Mouse (Mus musculus) stomach, embryonic 16.5 days (tissue): ENCODE measurements around the gene Olfr1404. TPM values are rescaled to one million over a fixed set of nuclear protein-coding genes. Genes with fewer than 3 reads are reported as not detected.
"Not testable (repeated sequence)": the region's sequence is repeated elsewhere in the genome, so short reads cannot be mapped to it uniquely, and the experiment has no call there.

Source experiments
- ATAC-seq: fragments of 200-750 bp; cut with Nextera tagmentation; 2 replicates; pipeline ENCODE4 v1.8.0; 2017; ENCODE audit warnings: moderate number of reproducible peaks, moderate TSS enrichment; ENCODE audit not compliant: insufficient read depth, low FRiP score
- H3K27ac ChIP-seq: fragments of 300-500 bp; sonication (generic); 2 replicates; pipeline ENCODE4 v1.5.1; 2014; ENCODE audit warnings: low read length
- H3K27me3 ChIP-seq: fragments of 300-500 bp; sonication (generic); 2 replicates; pipeline ENCODE4 v1.6.1; 2014; ENCODE audit warnings: low read length, control low read depth, mixed read lengths; ENCODE audit not compliant: control insufficient read depth, insufficient read depth
- H3K36me3 ChIP-seq: fragments of 300-500 bp; sonication (generic); 2 replicates; pipeline ENCODE4 v1.6.1; 2014; ENCODE audit warnings: low read length; ENCODE audit not compliant: control insufficient read depth, insufficient read depth
- H3K4me1 ChIP-seq: fragments of 300-500 bp; sonication (generic); 2 replicates; pipeline ENCODE4 v1.6.1; 2014; ENCODE audit warnings: low read length, control low read depth, mixed read lengths; ENCODE audit not compliant: control insufficient read depth, insufficient read depth
- H3K4me2 ChIP-seq: fragments of 300-500 bp; sonication (generic); 2 replicates; pipeline ENCODE4 v1.6.1; 2014; ENCODE audit warnings: low read depth, low read length, mixed read lengths
- H3K4me3 ChIP-seq: fragments of 300-500 bp; sonication (generic); replicated peaks from 2 replicates; pipeline ENCODE4 v1.5.1; 2014; ENCODE audit warnings: mild to moderate bottlenecking, low read length
- H3K9ac ChIP-seq: fragments of 300-500 bp; sonication (generic); 2 replicates; pipeline ENCODE4 v1.6.1; 2014; ENCODE audit warnings: low read length
- H3K9me3 ChIP-seq: fragments of 300-500 bp; sonication (generic); replicated peaks from 2 replicates; pipeline ENCODE4 v1.6.1; 2016; ENCODE audit warnings: low read length, control low read depth; ENCODE audit not compliant: control insufficient read depth
- WGBS: fragments of 180-500 bp; shearing (Covaris S2); extraction: QIAGEN DNeasy Blood & Tissue Kit; methylation state at CpG from one replicate; pipeline ENCODE4 v1.1.7; 2014; 5-methylcytosine and 5-hydroxymethylcytosine counted together
- polyA plus RNA-seq: library from polyadenylated mRNA; unstranded; fragments of >200 nt; fragmentation: Nextera tagmentation; extraction: Ambion mirVana; gene quantifications from 2 replicates; pipeline ENCODE4 v1.2.1, GENCODE M21; 2015

Gene Olfr1404
- polyA plus RNA-seq = not detected in 2 replicates

DNA sequence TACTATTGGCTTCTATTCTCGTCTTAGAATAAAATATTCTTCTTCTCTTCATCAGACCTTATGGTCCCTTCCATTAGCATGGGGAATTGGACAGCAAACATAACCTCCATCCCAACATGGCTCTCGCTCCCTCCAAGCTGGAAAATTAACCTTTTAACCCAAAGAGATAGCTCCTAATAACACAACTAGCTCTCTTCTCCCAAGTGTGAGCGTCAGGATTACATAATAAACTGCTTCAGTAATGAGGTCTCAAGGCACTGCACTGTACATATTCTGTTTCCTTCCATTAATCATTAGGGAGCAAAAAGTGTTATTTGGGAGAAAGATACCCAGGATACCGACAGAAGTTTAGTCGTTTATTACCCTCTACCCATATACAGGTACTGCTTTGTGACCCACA, at the start of gene Olfr1404:
TSS of gene Olfr1404 (plus strand) at position 301 of the 400 bp plus-strand sequence.
- no peak within 1 kb of the TSS for H3K4me3 ChIP-seq
- H3K9me3 ChIP-seq = peaks cover 4% of the 10 kb centered on the region; the same call in 1 of the 2 replicates
- no peaks in the 10 kb centered on the region for H3K36me3 ChIP-seq
- no peaks in the 10 kb centered on the region for H3K4me1 ChIP-seq
- WGBS = 60% methylated on average over 5 of the region's 5 CpGs
- no peak within 1 kb of the TSS for H3K27ac ChIP-seq
- no peak within 1 kb of the TSS for H3K9ac ChIP-seq
- no peak for ATAC-seq
- H3K27me3 ChIP-seq = no peaks in the 10 kb centered on the region
- H3K4me2 ChIP-seq = no peak within 1 kb of the TSS

DNA sequence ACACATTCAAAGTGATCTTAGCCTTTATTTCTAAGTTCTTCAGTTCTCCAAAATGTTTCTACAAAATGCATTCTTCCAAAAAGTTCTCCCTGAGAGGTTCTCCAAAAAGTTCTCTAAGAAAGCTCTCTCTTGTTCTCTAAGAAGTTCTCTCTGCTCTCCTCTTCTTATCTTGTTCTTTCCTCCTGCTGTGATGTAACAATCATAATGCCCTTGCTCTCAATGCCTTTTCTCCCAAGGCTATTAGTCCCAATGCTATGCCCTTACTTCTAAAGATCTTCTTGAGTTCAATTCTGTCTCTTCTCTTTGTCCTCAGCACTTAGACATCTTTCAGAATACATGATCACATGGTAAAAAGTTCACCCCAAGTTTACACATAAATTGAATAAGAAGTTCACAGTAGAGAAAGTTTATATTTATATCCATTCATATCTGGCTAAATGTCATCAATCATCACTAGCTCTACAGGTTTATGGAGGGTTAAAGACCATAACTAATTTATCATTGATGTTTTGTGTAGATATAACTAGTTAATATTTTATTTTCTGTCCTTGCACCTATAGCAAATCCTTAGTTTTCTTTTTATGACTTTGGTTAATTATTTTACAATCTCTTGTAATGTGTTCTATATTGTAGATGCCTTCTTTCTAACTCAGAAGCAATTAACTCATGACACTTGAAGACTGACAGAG, 37.9 kb upstream of the Olfr1404 start:
- ATAC-seq = no peak

GRCm38 (mm10) chr1:173190540-173190939, 21.7 kb upstream of the Olfr1404 start, which contains the start of gene Olfr1406:
Gene Olfr1406, minus strand, starts transcription at chr1:173190640.
- H3K4me1 ChIP-seq = no peaks in the 10 kb centered on the region
- ATAC-seq = no peak
- no peak within 1 kb of the TSS for H3K4me2 ChIP-seq
- WGBS = 61% methylated on average over 3 of the region's 3 CpGs
- H3K9ac ChIP-seq = no peak within 1 kb of the TSS
- no peak within 1 kb of the TSS for H3K4me3 ChIP-seq
- no peaks in the 10 kb centered on the region for H3K27me3 ChIP-seq
- H3K27ac ChIP-seq = no peak within 1 kb of the TSS
- no peaks in the 10 kb centered on the region for H3K36me3 ChIP-seq
- no peaks in the 10 kb centered on the region for H3K9me3 ChIP-seq

More for the DNA sequence above, 37.9 kb upstream of the Olfr1404 start:
- Histone ChIP-seq H3K4me3 (no peak overlapping the region), H3K36me3 (no peaks in the 10 kb centered on the region), H3K27ac (no peak overlapping the region), H3K27me3 (no peaks in the 10 kb centered on the region), H3K9me3 (no peaks in the 10 kb centered on the region), H3K9ac (no peak overlapping the region), H3K4me2 (no peak overlapping the region), H3K4me1 (no peaks in the 10 kb centered on the region)

- Histone ChIP-seq H3K4me1 (no peaks in the 10 kb centered on the region), H3K9me3 (no peaks in the 10 kb centered on the region), H3K27ac (no peak overlapping the region), H3K27me3 (no peaks in the 10 kb centered on the region), H3K36me3 (no peaks in the 10 kb centered on the region), H3K4me3 (no peak overlapping the region), H3K4me2 (no peak overlapping the region), H3K9ac (no peak overlapping the region)
- 61% methylated on average over 3 of the region's 3 CpGs for WGBS
- no peak for ATAC-seq
Measured at GRCm38 (mm10) chr1:173192059-173192458, 20.1 kb upstream of the Olfr1404 start.

- Histone ChIP-seq H3K4me1 (no peaks in the 10 kb centered on the region), H3K9me3 (no peaks in the 10 kb centered on the region), H3K4me2 (no peak overlapping the region), H3K9ac (no peak overlapping the region), H3K4me3 (no peak overlapping the region), H3K36me3 (no peaks in the 10 kb centered on the region), H3K27ac (no peak overlapping the region), H3K27me3 (no peaks in the 10 kb centered on the region)
- WGBS = 80% methylated on average over 2 of the region's 2 CpGs
- ATAC-seq = no peak
Measured at GRCm38 (mm10) chr1:173196359-173196758, 15.8 kb upstream of the Olfr1404 start.

DNA sequence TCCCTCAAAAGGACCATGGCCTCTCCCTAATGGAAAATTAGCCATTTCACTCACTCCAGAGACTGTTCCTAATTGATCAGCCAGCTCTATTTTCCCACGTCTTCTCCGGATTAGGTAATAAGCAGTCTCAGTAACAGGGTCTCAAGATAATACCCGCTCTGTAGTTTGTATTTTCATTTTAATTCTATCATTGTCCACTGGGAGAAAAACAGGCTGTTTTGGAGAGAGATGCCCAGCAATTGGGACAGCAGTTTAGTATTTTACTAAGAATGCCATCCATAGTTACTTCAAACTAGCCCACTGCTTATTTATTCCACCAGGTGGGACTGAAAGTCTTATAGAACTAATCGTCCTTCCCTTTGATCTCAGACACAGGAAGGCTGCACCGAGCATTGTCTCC, 14.7 kb upstream of the Olfr1404 start, which contains the start of gene Olfr218:
TSS of gene Olfr218 (plus strand) at position 301 of the 400 bp plus-strand sequence.
- H3K4me1 ChIP-seq = no peaks in the 10 kb centered on the region
- no peak within 1 kb of the TSS for H3K4me3 ChIP-seq
- no peak for ATAC-seq
- H3K9me3 ChIP-seq = no peaks in the 10 kb centered on the region
- H3K27me3 ChIP-seq = no peaks in the 10 kb centered on the region
- H3K27ac ChIP-seq = no peak within 1 kb of the TSS
- no peak within 1 kb of the TSS for H3K9ac ChIP-seq
- H3K4me2 ChIP-seq = no peak within 1 kb of the TSS
- no peaks in the 10 kb centered on the region for H3K36me3 ChIP-seq
- WGBS = 72% methylated on average over 5 of the region's 5 CpGs

- no peak overlapping the region for H3K4me2 ChIP-seq
- H3K27me3 ChIP-seq = no peaks in the 10 kb centered on the region
- no peaks in the 10 kb centered on the region for H3K9me3 ChIP-seq
- H3K4me1 ChIP-seq = no peaks in the 10 kb centered on the region
- no peak for ATAC-seq
- no peak overlapping the region for H3K27ac ChIP-seq
- WGBS = 84% methylated on average over 3 of the region's 3 CpGs
- H3K9ac ChIP-seq = no peak overlapping the region
- H3K4me3 ChIP-seq = no peak overlapping the region
- H3K36me3 ChIP-seq = no peaks in the 10 kb centered on the region
Measured at GRCm38 (mm10) chr1:173216481-173216880, 4.3 kb downstream of the Olfr1404 start.

GRCm38 (mm10) chr1:173227081-173227480, 14.9 kb downstream of the Olfr1404 start, which contains the start of gene Fcer1a:
Gene Fcer1a, minus strand, starts transcription at chr1:173227214.
- Histone ChIP-seq H3K27ac (no peak within 1 kb of the TSS), H3K27me3 (no peaks in the 10 kb centered on the region), H3K4me2 (no peak within 1 kb of the TSS), H3K9me3 (no peaks in the 10 kb centered on the region), H3K4me1 (no peaks in the 10 kb centered on the region), H3K9ac (no peak within 1 kb of the TSS), H3K4me3 (no peak within 1 kb of the TSS), H3K36me3 (no peaks in the 10 kb centered on the region)
- no peak for ATAC-seq
- WGBS = 76% methylated on average over 2 of the region's 2 CpGs

DNA sequence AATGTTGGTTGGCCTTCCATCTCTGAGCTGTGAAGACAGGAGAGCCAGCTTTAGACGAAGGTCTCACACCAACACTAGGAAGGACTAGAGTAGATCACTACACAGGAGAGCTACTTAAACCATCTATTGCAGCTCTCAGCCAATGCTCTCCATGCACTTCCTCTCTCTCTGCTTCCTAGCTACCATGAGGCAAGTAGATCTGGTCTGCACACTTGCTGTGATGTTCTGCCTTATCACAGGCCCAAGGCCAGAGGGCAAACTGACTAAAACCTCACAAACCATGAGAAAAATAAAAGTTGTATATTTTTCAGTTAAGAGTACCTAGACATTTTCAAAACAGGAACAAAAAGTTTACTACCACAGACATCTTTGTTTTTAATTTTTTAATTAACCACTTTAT, 24.8 kb downstream of the Olfr1404 start:
- H3K4me1 ChIP-seq, H3K36me3 ChIP-seq, H3K27me3 ChIP-seq, H3K9ac ChIP-seq, H3K4me3 ChIP-seq, H3K9me3 ChIP-seq, H3K4me2 ChIP-seq, H3K27ac ChIP-seq, ATAC-seq: not testable (repeated sequence)
- WGBS = 66% methylated on average over 1 of the region's 1 CpGs
